Mouse (Mus musculus): Measurements from ENCODE around the gene Stk33. TPM values are rescaled to one million over a fixed set of nuclear protein-coding genes. Genes with fewer than 3 reads are reported as not detected.

Gene Stk33
- polyA plus RNA-seq, 1 experiment from 2014 or later = 6.2 TPM

DNA sequence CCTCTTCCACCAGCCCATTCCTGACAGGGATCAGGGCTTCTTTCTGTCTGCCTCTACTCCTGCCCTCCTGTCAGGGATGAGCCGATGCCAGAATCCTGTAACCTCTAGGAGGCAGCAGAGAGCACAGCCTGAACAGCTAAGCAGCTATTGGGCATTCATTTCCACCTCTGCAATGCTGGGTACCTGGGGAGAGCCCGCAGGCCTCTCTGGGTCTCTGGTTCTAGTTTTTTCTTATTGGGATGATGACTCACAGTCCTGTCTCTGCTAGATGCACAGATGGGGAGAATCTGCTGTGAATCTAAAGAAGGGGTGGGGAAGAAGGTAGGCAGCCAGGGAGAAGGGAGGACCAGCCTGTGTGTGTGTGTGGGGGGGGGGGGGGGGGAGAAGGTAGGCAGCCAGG lies 208.1 kb downstream of the Stk33 start:
- Histone ChIP-seq H3K27me3 (replicated peaks; ENCODE audit: control insufficient read depth, insufficient read depth, low read length) (no peaks in the 10 kb centered on the region), H3K4me3 (ENCODE audit: low read depth, low read length) (no peak overlapping the region), H3K9me3 (ENCODE audit: control insufficient read depth, low read length) (no peaks in the 10 kb centered on the region), H3K4me1 (ENCODE audit: control insufficient read depth, insufficient read depth, low read length) (no peaks in the 10 kb centered on the region), H3K4me2 (ENCODE audit: low read depth, low read length) (no peak overlapping the region), H3K36me3 (ENCODE audit: control insufficient read depth, insufficient read depth, low read length) (no peaks in the 10 kb centered on the region), H3K9ac (ENCODE audit: low read depth, low read length) (no peak overlapping the region), H3K27ac (replicated peaks; ENCODE audit: low read depth, low read length) (no peak overlapping the region)
- 18% methylated on average over 2 of the region's 2 CpGs for WGBS
- peak; percentile 50 for ATAC-seq (ENCODE audit: low read depth)
- peak; percentile 67 for DNase-seq (ENCODE audit: low spot score)

Other genes with a start within 250 kb of the Stk33 start
- 2.9 and 3.2 TPM in 2 replicates for gene Trim66, start 69.1 kb upstream of the Stk33 start, polyA plus RNA-seq (2014; fragmentation: Nextera tagmentation; extraction: Ambion mirVana)
- 152 and 153 TPM in 2 replicates for gene Rpl27a, start 80.1 kb upstream of the Stk33 start, polyA plus RNA-seq (2014; fragmentation: Nextera tagmentation; extraction: Ambion mirVana)